Mouse (Mus musculus) induced T-regulatory cell, adult 2 months (primary cell): Measurements from ENCODE around the gene Gm27179.
"Not testable (repeated sequence)": the region's sequence is repeated elsewhere in the genome, so short reads cannot be mapped to it uniquely, and the experiment has no call there.

Experiments used
- DNase-seq: peaks from one replicate; pipeline ENCODE4 v3.0.0-alpha.2; 2012; ENCODE audit warnings: low read depth

Gene Gm27179

GRCm38 (mm10) chr14:69473322-69473721 is 39.0 kb downstream of the Gm27179 start:
- not testable (repeated sequence) for DNase-seq

- DNase-seq = not testable (repeated sequence)
These were observed 42.1 kb downstream of the Gm27179 start for GRCm38 (mm10) chr14:69470122-69470708.

DNA sequence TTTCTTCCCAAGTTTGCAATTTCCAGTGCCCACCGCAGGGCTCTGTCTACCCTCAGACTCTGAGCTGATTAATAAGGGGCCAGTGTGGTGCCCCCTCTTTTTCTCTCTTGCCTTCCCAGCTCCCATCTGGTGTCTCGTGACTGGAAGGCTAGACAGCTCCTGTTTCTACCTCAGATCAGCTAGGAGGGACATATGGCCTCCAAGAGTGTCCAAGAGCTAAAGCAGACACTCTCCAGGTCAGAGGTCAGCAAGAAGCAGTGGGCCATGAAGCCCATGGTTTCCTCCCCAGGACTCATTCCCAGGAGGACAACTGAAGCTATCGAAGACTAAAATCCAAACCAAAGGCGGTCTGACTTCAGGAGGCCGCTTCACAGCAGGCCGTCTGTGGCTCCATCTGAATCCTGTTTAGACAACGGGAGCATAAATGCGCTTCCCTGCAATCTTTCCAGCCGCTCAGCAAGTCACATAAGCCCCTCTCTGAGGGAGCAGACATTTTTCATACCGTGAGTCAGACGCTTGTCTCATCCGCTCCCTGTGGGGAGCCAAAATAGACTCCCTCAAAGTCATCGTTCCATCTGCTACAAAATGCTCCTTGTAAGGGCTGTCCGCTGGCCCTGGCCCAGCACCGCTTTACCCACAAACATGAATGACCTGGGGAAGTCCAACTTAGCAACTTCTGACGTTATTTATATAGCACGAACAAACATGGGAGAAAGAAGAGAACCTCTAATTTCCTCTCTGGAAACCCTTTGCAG is 44.6 kb downstream of the Gm27179 start:
- DNase-seq = not testable (repeated sequence)

- not testable (repeated sequence) for DNase-seq
These were observed 47.9 kb downstream of the Gm27179 start for GRCm38 (mm10) chr14:69464465-69464864.
